Mouse (Mus musculus) midbrain, embryonic 11.5 days (tissue): ENCODE data around the gene Olfr699. TPM values are rescaled to one million over a fixed set of nuclear protein-coding genes. Genes with fewer than 3 reads are reported as not detected.
"Not testable (repeated sequence)": the region's sequence is repeated elsewhere in the genome, so short reads cannot be mapped to it uniquely, and the experiment has no call there.

Experiments used
- ATAC-seq: fragments of 200-750 bp; cut with Nextera tagmentation; 2 replicates; pipeline ENCODE4 v1.8.0; 2017; ENCODE audit warnings: moderate TSS enrichment, moderate library complexity; ENCODE audit not compliant: low FRiP score
- DNase-seq: peaks from one replicate; pipeline ENCODE4 v3.0.0; 2015; ENCODE audit warnings: low spot score; ENCODE audit errors: missing footprints
- H3K27ac ChIP-seq: fragments of 300-500 bp; sonication (generic); 2 replicates; pipeline ENCODE4 v1.5.1; 2014; ENCODE audit warnings: low read depth, low read length
- H3K27me3 ChIP-seq: fragments of 300-500 bp; sonication (generic); 2 replicates; pipeline ENCODE4 v1.6.1; 2014; ENCODE audit warnings: mild to moderate bottlenecking, low read length, moderate library complexity, mixed read lengths; ENCODE audit not compliant: control insufficient read depth, insufficient read depth
- H3K36me3 ChIP-seq: fragments of 300-500 bp; sonication (generic); 2 replicates; pipeline ENCODE4 v1.6.1; 2014; ENCODE audit warnings: mild to moderate bottlenecking, low read length, moderate library complexity, mixed read lengths; ENCODE audit not compliant: control insufficient read depth, insufficient read depth
- H3K4me1 ChIP-seq: fragments of 300-500 bp; sonication (generic); 2 replicates; pipeline ENCODE4 v1.6.1; 2014; ENCODE audit warnings: low read length; ENCODE audit not compliant: control insufficient read depth, insufficient read depth
- H3K4me2 ChIP-seq: fragments of 300-500 bp; sonication (generic); 2 replicates; pipeline ENCODE4 v1.6.1; 2014; ENCODE audit warnings: mild to moderate bottlenecking, moderate library complexity
- H3K4me3 ChIP-seq: fragments of 300-500 bp; sonication (generic); 2 replicates; pipeline ENCODE4 v1.5.1; 2014; ENCODE audit warnings: low read depth, low read length
- H3K9ac ChIP-seq: fragments of 300-500 bp; sonication (generic); 2 replicates; pipeline ENCODE4 v1.6.1; 2014; ENCODE audit warnings: low read length
- H3K9me3 ChIP-seq: fragments of 300-500 bp; sonication (generic); 2 replicates; pipeline ENCODE4 v1.6.1; 2016; ENCODE audit warnings: low read length; ENCODE audit not compliant: control insufficient read depth
- WGBS: fragments of 180-500 bp; shearing (Covaris S2); extraction: QIAGEN DNeasy Blood & Tissue Kit; methylation state at CpG from one replicate; pipeline ENCODE4 v1.1.7; 2014; 5-methylcytosine and 5-hydroxymethylcytosine counted together
- polyA plus RNA-seq: library from polyadenylated mRNA; unstranded; fragments of >200 nt; fragmentation: Nextera tagmentation; extraction: Ambion mirVana; gene quantifications from 2 replicates; pipeline ENCODE4 v1.2.1, GENCODE M21; 2014

Gene Olfr699
- not detected in 2 replicates for polyA plus RNA-seq

DNA sequence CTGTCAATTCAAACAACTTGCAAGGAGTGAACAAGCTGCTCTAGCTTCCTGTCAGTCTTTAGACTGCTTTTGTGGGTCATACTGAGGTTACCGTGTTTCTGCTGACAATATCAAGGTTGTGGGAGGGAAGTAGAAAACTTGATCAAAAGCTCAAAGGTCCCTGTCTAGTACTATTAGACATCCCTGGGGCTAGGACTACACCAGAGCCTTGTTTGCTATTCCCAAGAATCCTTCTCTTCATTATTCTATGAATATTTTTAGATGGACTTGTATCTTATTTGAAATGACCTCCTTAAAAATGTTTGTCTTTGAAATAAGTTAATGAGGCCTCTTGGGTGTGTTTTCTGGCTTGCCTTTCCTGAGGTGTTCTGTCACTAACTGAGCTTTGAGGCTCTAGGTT lies at the start of gene Olfr699:
TSS of gene Olfr699 (minus strand) at position 101 of the 400 bp plus-strand sequence.
- no peaks in the 10 kb centered on the region for H3K4me1 ChIP-seq
- no peak within 1 kb of the TSS for H3K4me2 ChIP-seq
- no peaks in the 10 kb centered on the region for H3K36me3 ChIP-seq
- H3K9ac ChIP-seq = no peak within 1 kb of the TSS
- no peaks in the 10 kb centered on the region for H3K27me3 ChIP-seq
- no peak for ATAC-seq
- DNase-seq = no peak
- H3K27ac ChIP-seq = no peak within 1 kb of the TSS
- no peak within 1 kb of the TSS for H3K4me3 ChIP-seq
- 91% methylated on average over 1 of the region's 1 CpGs for WGBS
- H3K9me3 ChIP-seq = no peaks in the 10 kb centered on the region

DNA sequence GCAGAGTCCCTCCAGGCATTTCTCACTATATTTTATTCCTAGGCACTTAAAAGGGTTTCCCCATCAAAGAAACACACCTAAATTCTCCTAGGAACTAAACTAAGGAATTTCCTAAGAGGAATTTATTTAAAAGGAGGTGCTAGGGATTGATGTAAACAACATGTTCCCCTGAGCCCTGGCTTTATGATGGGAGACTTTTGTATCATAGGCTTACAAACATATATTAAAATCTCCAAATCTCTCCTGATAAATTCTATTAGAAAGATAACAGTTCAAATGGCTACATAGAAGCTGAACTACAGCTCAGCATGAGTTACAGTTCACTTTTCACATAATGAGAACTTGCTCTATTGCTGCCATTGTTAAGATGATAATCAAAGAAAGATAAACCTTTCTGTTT lies 40.8 kb upstream of the Olfr699 start, which contains the start of gene Olfr702:
TSS of gene Olfr702 (minus strand) at position 101 of the 400 bp plus-strand sequence.
- H3K4me2 ChIP-seq = no peak within 1 kb of the TSS

DNA sequence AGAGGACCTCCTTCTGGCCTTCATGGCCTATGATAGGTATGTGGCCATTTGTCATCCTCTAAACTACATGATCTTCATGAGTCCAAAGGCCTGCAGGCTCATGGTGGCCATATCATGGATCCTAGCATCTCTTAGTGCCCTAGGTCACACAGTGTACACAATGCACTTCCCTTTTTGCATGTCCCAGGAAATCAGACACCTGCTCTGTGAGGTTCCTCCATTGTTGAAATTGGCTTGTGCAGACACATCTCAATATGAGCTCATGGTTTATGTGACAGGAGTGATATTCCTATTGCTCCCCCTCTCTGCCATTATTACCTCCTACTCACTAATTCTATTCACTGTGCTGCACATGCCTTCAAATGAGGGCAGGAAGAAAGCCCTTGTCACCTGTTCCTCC lies 25.4 kb upstream of the Olfr699 start:
- H3K36me3 ChIP-seq = no peaks in the 10 kb centered on the region
- no peak overlapping the region for H3K4me2 ChIP-seq
- DNase-seq (no peak), ATAC-seq (no peak)
- H3K4me3 ChIP-seq = no peak overlapping the region
- no peak overlapping the region for H3K9ac ChIP-seq
- H3K27me3 ChIP-seq = no peaks in the 10 kb centered on the region
- H3K9me3 ChIP-seq = no peaks in the 10 kb centered on the region
- no peak overlapping the region for H3K27ac ChIP-seq
- no peaks in the 10 kb centered on the region for H3K4me1 ChIP-seq

More for the DNA sequence above, 40.8 kb upstream of the Olfr699 start, which contains the start of gene Olfr702:
- H3K36me3 ChIP-seq = no peaks in the 10 kb centered on the region
- no peak for DNase-seq
- ATAC-seq = no peak
- H3K27ac ChIP-seq = no peak within 1 kb of the TSS
- no peaks in the 10 kb centered on the region for H3K9me3 ChIP-seq
- H3K27me3 ChIP-seq = no peaks in the 10 kb centered on the region
- no peaks in the 10 kb centered on the region for H3K4me1 ChIP-seq
- H3K4me3 ChIP-seq = no peak within 1 kb of the TSS
- H3K9ac ChIP-seq = no peak within 1 kb of the TSS

DNA sequence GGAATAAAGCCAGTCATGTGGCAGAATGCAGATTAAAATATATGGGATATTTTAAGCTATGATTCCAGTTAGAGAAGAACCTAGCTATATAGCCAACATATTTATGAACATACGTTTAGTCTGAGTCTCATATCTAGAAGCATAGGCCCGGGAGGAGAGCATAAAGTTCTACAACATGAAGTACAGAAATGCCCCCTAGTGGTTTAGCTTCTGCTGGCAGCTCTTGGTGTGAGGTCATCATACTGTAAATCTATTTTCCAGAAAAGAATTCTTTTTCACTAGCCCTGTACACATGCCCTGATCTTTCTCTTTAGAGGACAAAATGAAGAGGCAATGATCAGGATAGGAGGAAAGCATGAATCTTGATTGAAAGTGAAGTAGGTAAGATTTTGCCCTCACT lies 22.8 kb upstream of the Olfr699 start:
- Histone ChIP-seq H3K4me3 (no peak overlapping the region), H3K27ac (no peak overlapping the region), H3K9ac (no peak overlapping the region), H3K4me2 (no peak overlapping the region), H3K4me1 (no peaks in the 10 kb centered on the region), H3K27me3 (no peaks in the 10 kb centered on the region), H3K36me3 (no peaks in the 10 kb centered on the region), H3K9me3 (no peaks in the 10 kb centered on the region)
- ATAC-seq = no peak
- WGBS = 66% methylated on average over 2 of the region's 2 CpGs
- no peak for DNase-seq

DNA sequence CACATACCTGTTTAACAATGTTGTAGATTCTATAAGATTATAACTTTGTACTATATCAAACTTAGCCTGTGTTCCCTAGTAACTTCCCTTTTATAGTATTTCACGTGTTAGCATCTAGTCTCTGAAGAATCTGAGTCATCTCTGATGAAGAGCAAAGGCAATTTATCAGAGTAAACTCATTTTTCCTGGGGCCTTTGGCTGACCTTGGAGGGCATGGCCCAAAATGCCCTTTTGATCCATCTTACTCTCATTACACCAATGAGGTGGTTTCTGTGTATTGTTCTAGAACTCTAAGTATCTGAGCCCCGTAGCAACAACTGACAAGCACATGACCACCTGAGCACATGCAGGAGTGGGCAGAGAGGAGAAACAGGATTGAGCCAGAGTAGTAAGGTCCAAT lies 20.8 kb upstream of the Olfr699 start, which contains the start of gene Olfr701:
TSS of gene Olfr701 (plus strand) at position 301 of the 400 bp plus-strand sequence.
- WGBS = 86% methylated on average over 2 of the region's 2 CpGs
- no peak for ATAC-seq

DNA sequence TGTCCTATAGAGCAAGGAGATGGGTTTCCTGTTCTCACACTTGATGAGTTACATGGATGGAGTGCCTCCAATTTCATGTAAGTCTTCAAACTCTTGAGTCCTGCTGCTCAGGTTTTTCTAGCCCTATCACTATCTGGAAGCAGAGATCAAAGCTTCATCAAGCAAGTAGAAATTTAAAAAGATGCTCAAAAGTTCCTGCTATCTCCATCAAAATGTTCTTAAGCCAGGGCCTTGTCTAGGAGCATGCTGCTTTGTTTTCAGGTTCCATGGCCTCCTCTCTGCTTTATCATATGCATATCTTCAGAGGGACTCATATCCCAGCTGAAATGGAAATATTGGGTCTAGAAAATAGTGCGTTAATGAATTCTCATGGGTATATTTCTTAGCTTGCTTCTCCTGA lies 15.7 kb upstream of the Olfr699 start, which contains the start of gene Olfr700:
TSS of gene Olfr700 (minus strand) at position 101 of the 400 bp plus-strand sequence.
- no peak within 1 kb of the TSS for H3K27ac ChIP-seq
- no peaks in the 10 kb centered on the region for H3K27me3 ChIP-seq
- no peak for ATAC-seq
- DNase-seq = no peak
- H3K4me2 ChIP-seq = no peak within 1 kb of the TSS
- H3K9me3 ChIP-seq = no peaks in the 10 kb centered on the region
- no peaks in the 10 kb centered on the region for H3K36me3 ChIP-seq
- WGBS = 86% methylated on average over 1 of the region's 1 CpGs
- H3K9ac ChIP-seq = no peak within 1 kb of the TSS
- no peaks in the 10 kb centered on the region for H3K4me1 ChIP-seq
- no peak within 1 kb of the TSS for H3K4me3 ChIP-seq

More for the DNA sequence above, 20.8 kb upstream of the Olfr699 start, which contains the start of gene Olfr701:
- Histone ChIP-seq H3K27me3 (no peaks in the 10 kb centered on the region), H3K4me3 (no peak within 1 kb of the TSS), H3K9ac (no peak within 1 kb of the TSS), H3K36me3 (no peaks in the 10 kb centered on the region), H3K9me3 (no peaks in the 10 kb centered on the region), H3K4me2 (no peak within 1 kb of the TSS), H3K4me1 (no peaks in the 10 kb centered on the region), H3K27ac (no peak within 1 kb of the TSS)
- no peak for DNase-seq

DNA sequence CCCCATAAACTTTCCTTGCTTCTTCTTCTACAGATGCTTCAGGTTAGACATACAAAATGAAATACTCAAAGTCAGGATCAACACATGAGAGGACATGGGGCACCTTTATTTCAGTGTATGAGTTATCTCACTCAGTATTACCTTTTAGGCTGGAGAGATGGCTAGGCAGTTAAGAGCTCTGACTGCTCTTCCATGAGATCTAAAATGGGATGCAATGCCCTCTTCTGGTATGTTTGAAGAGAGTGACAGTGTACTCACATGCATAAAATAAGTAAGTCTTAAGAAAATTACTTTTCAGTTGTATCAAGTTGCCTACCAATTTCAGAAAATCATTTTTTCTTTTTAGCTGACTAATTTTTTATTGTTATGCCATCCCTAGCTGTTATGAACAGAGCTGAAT lies 4.7 kb downstream of the Olfr699 start:
- no peak overlapping the region for H3K9ac ChIP-seq
- no peaks in the 10 kb centered on the region for H3K27me3 ChIP-seq
- no peaks in the 10 kb centered on the region for H3K36me3 ChIP-seq
- no peak overlapping the region for H3K4me2 ChIP-seq
- ATAC-seq (no peak), DNase-seq (no peak)
- H3K27ac ChIP-seq = no peak overlapping the region
- H3K4me3 ChIP-seq = no peak overlapping the region
- H3K4me1 ChIP-seq = no peaks in the 10 kb centered on the region
- no peaks in the 10 kb centered on the region for H3K9me3 ChIP-seq

DNA sequence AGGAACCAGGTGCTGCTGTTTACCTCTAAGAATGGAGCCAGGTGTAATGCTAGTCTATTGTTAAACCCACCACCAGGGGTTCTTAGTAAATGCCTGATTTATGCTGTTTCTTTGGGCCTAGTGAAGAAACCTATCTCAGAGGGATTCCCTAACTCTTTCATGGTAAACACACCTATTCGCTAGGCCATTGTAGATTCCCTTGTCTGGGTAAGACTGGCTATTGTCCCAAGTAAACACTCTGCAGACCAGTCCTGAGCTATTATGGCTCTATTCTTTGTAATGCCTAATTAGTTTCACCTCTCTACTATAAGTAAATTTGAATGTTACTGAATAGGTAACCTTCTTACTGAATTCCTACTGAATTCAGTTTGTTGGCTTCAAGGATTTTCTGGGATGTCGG lies 32.0 kb downstream of the Olfr699 start:
- not testable (repeated sequence) for H3K4me3 ChIP-seq, H3K4me1 ChIP-seq, H3K9me3 ChIP-seq, H3K36me3 ChIP-seq, ATAC-seq, H3K27me3 ChIP-seq, H3K27ac ChIP-seq, H3K9ac ChIP-seq, H3K4me2 ChIP-seq, DNase-seq
- 81% methylated on average over 2 of the region's 2 CpGs for WGBS

DNA sequence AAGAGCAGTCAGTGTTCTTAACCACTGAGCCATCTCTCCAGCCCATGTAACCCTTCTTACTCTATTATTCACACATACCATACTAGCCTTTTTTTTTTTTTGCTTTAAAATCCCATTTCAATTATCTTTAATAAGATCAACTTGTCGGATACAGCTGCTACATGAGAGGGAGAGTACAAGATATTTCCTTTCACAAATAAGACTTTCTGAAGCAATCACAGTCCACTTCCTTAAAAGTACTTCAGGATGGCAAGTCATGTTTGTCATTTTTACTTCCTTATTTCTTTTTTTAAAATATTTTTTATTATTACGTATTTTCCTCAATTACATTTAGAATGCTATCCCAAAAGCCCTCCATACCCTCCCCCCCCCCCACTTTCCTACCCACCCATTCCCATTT lies 34.2 kb downstream of the Olfr699 start:
- Histone ChIP-seq H3K36me3 (no peaks in the 10 kb centered on the region), H3K9me3 (no peaks in the 10 kb centered on the region), H3K9ac (no peak overlapping the region), H3K4me1 (no peaks in the 10 kb centered on the region), H3K4me2 (no peak overlapping the region), H3K27me3 (no peaks in the 10 kb centered on the region), H3K27ac (no peak overlapping the region), H3K4me3 (no peak overlapping the region)
- WGBS = 86% methylated on average over 2 of the region's 2 CpGs
- ATAC-seq (no peak), DNase-seq (no peak)

DNA sequence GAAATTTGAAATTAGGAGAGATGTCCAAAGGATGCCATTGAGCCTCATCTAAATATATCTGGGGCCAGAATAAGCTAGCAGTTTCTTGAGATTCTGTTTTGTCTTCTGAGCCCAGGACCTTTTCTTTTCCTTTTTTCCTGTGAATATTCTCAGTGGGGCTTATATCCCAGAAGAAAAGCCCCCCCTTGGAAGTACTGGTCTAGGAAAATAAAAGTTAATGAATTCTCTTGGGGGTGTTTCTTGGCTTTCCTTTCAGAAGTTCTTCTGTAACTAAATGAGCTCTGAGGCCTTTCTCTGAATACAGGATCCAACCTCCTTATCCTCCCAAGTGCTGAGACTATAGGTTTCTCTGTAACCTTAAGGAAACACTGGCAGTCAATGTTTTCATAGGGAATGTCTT lies 37.7 kb downstream of the Olfr699 start, which contains the start of gene Olfr698:
TSS of gene Olfr698 (minus strand) at position 101 of the 400 bp plus-strand sequence.
- Histone ChIP-seq H3K27me3 (no peaks in the 10 kb centered on the region), H3K4me2 (no peak within 1 kb of the TSS), H3K36me3 (no peaks in the 10 kb centered on the region), H3K4me3 (no peak within 1 kb of the TSS), H3K4me1 (no peaks in the 10 kb centered on the region), H3K9ac (no peak within 1 kb of the TSS), H3K9me3 (no peaks in the 10 kb centered on the region), H3K27ac (no peak within 1 kb of the TSS)
- no peak for ATAC-seq
- no peak for DNase-seq
